Mouse (Mus musculus): ENCODE data around the gene Hsd3b7. TPM values are rescaled to one million over a fixed set of nuclear protein-coding genes. Genes with fewer than 3 reads are reported as not detected.

Hsd3b7 gene
- total RNA-seq (2014; fragmentation: Nextera tagmentation) (27.6 and 29.6 TPM in 2 replicates), total RNA-seq (2017) (19.1 and 31.6 TPM in 2 replicates)

GRCm38 (mm10) chr7:127800435-127801009, at the start of gene Hsd3b7:
Gene Hsd3b7, plus strand, starts transcription at chr7:127800604.
- ATAC-seq (replicated peaks; ENCODE audit: poor library complexity, severe bottlenecking), result peak; percentile 93

GRCm38 (mm10) chr7:127751619-127752018, 48.8 kb upstream of the Hsd3b7 start:
- ATAC-seq (replicated peaks; ENCODE audit: poor library complexity, severe bottlenecking), result no peak

GRCm38 (mm10) chr7:127752069-127752468, 48.3 kb upstream of the Hsd3b7 start:
- ATAC-seq (replicated peaks; ENCODE audit: poor library complexity, severe bottlenecking), result no peak

GRCm38 (mm10) chr7:127753158-127753557, 47.2 kb upstream of the Hsd3b7 start:
- ATAC-seq (replicated peaks; ENCODE audit: poor library complexity, severe bottlenecking), result no peak

- ATAC-seq (replicated peaks; ENCODE audit: poor library complexity, severe bottlenecking), result no peak
Observed at GRCm38 (mm10) chr7:127753741-127754140, 46.7 kb upstream of the Hsd3b7 start.

GRCm38 (mm10) chr7:127759716-127760115, 40.7 kb upstream of the Hsd3b7 start:
- peak; percentile 72 for ATAC-seq (replicated peaks; ENCODE audit: poor library complexity, severe bottlenecking)

GRCm38 (mm10) chr7:127760478-127760877, 39.9 kb upstream of the Hsd3b7 start:
- no peak for ATAC-seq (replicated peaks; ENCODE audit: poor library complexity, severe bottlenecking)

- peak; percentile 72 for ATAC-seq (replicated peaks; ENCODE audit: poor library complexity, severe bottlenecking)
Observed at GRCm38 (mm10) chr7:127761026-127761425, 39.4 kb upstream of the Hsd3b7 start.

- peak; percentile 33 for ATAC-seq (replicated peaks; ENCODE audit: poor library complexity, severe bottlenecking)
Observed at GRCm38 (mm10) chr7:127763642-127764041, 36.8 kb upstream of the Hsd3b7 start.

- no peak for ATAC-seq (replicated peaks; ENCODE audit: poor library complexity, severe bottlenecking)
Observed at GRCm38 (mm10) chr7:127765756-127766155, 34.6 kb upstream of the Hsd3b7 start.

- ATAC-seq (replicated peaks; ENCODE audit: poor library complexity, severe bottlenecking), result no peak
Observed at GRCm38 (mm10) chr7:127766851-127767609, 33.4 kb upstream of the Hsd3b7 start.

GRCm38 (mm10) chr7:127767671-127768345, 32.6 kb upstream of the Hsd3b7 start:
- no peak for ATAC-seq (replicated peaks; ENCODE audit: poor library complexity, severe bottlenecking)

GRCm38 (mm10) chr7:127768346-127768996, 31.9 kb upstream of the Hsd3b7 start:
- no peak for ATAC-seq (replicated peaks; ENCODE audit: poor library complexity, severe bottlenecking)

- peak; percentile 72 for ATAC-seq (replicated peaks; ENCODE audit: poor library complexity, severe bottlenecking)
Observed at GRCm38 (mm10) chr7:127768997-127769593, 31.3 kb upstream of the Hsd3b7 start.

GRCm38 (mm10) chr7:127769651-127770038, 30.8 kb upstream of the Hsd3b7 start, which contains the start of gene Orai3:
Gene Orai3, plus strand, starts transcription at chr7:127769815.
- ATAC-seq (replicated peaks; ENCODE audit: poor library complexity, severe bottlenecking), result peak; percentile 70

GRCm38 (mm10) chr7:127770039-127770905, 30.1 kb upstream of the Hsd3b7 start:
- ATAC-seq (replicated peaks; ENCODE audit: poor library complexity, severe bottlenecking), result peak; percentile 31

- ATAC-seq (replicated peaks; ENCODE audit: poor library complexity, severe bottlenecking), result no peak
Observed at GRCm38 (mm10) chr7:127771262-127771661, 29.1 kb upstream of the Hsd3b7 start.

GRCm38 (mm10) chr7:127772080-127772479, 28.3 kb upstream of the Hsd3b7 start:
- ATAC-seq (replicated peaks; ENCODE audit: poor library complexity, severe bottlenecking), result no peak

GRCm38 (mm10) chr7:127772557-127772956, 27.8 kb upstream of the Hsd3b7 start:
- no peak for ATAC-seq (replicated peaks; ENCODE audit: poor library complexity, severe bottlenecking)

Measured in granulocyte monocyte progenitor cell, adult 5-6 weeks (primary cell).